Mouse (Mus musculus): ENCODE measurements around the gene Lcor. TPM values are rescaled to one million over a fixed set of nuclear protein-coding genes. Genes with fewer than 3 reads are reported as not detected.

The Lcor gene
- polyA plus RNA-seq, 1 experiment from 2014 or later = 17.0 TPM

Small RNA genes lying within 50 kb of the gene (microRNA-seq; reads per million reads assigned to microRNA genes)
- not detected for gene Mir8091

Other genes starting within 250 kb of the Lcor start
- gene Tm9sf3, start 218.6 kb upstream of the Lcor start, polyA plus RNA-seq (2015; fragmentation: Nextera tagmentation; extraction: Ambion mirVana) = 137 and 149 TPM in 2 replicates
- 1.7 and 2.2 TPM in 2 replicates for gene Pik3ap1, start 97.5 kb upstream of the Lcor start, polyA plus RNA-seq (2015; fragmentation: Nextera tagmentation; extraction: Ambion mirVana)
- gene Gm340, start 99.7 kb downstream of the Lcor start, polyA plus RNA-seq (2015; fragmentation: Nextera tagmentation; extraction: Ambion mirVana) = 1.9 and 2.8 TPM in 2 replicates